Mouse (Mus musculus) kidney, embryonic 14.5 days (tissue): ENCODE measurements around the gene Ift88. TPM values are rescaled to one million over a fixed set of nuclear protein-coding genes. Genes with fewer than 3 reads are reported as not detected.

Experiments used
- ATAC-seq: fragments of 200-750 bp; cut with Nextera tagmentation; 2 replicates; pipeline ENCODE4 v1.8.0; 2017; ENCODE audit warnings: moderate number of reproducible peaks, mild to moderate bottlenecking, moderate TSS enrichment, moderate library complexity; ENCODE audit not compliant: low FRiP score, low TSS enrichment
- H3K27ac ChIP-seq: fragments of 300-500 bp; sonication (generic); 2 replicates; pipeline ENCODE4 v1.5.1; 2014; ENCODE audit warnings: low read depth, mild to moderate bottlenecking, low read length, moderate library complexity, mixed read lengths
- H3K27me3 ChIP-seq: fragments of 300-500 bp; sonication (generic); 2 replicates; pipeline ENCODE4 v1.6.1; 2014; ENCODE audit warnings: mild to moderate bottlenecking, low read length; ENCODE audit not compliant: control insufficient read depth, insufficient read depth
- H3K36me3 ChIP-seq: fragments of 300-500 bp; sonication (generic); 2 replicates; pipeline ENCODE4 v1.6.1; 2014; ENCODE audit warnings: low read length, mixed read lengths; ENCODE audit not compliant: control insufficient read depth, insufficient read depth
- H3K4me1 ChIP-seq: fragments of 300-500 bp; sonication (generic); 2 replicates; pipeline ENCODE4 v1.6.1; 2014; ENCODE audit warnings: low read length, mixed read lengths; ENCODE audit not compliant: control insufficient read depth, insufficient read depth
- H3K4me2 ChIP-seq: fragments of 300-500 bp; sonication (generic); replicated peaks from 2 replicates; pipeline ENCODE4 v1.6.1; 2014; ENCODE audit warnings: low read depth, mild to moderate bottlenecking, low read length
- H3K4me3 ChIP-seq: fragments of 300-500 bp; sonication (generic); 2 replicates; pipeline ENCODE4 v1.5.1; 2014; ENCODE audit warnings: mild to moderate bottlenecking, low read length
- H3K9ac ChIP-seq: fragments of 300-500 bp; sonication (generic); 2 replicates; pipeline ENCODE4 v1.6.1; 2014; ENCODE audit warnings: low read depth, mild to moderate bottlenecking, low read length, moderate library complexity
- H3K9me3 ChIP-seq: fragments of 300-500 bp; sonication (generic); 2 replicates; pipeline ENCODE4 v1.6.1; 2016; ENCODE audit warnings: low read length; ENCODE audit not compliant: control insufficient read depth
- WGBS: fragments of 180-500 bp; shearing (Covaris S2); extraction: QIAGEN DNeasy Blood & Tissue Kit; methylation state at CpG from one replicate; pipeline ENCODE4 v1.1.7; 2014; 5-methylcytosine and 5-hydroxymethylcytosine counted together
- polyA plus RNA-seq: library from polyadenylated mRNA; unstranded; fragments of >200 nt; fragmentation: Nextera tagmentation; extraction: Ambion mirVana; gene quantifications from 2 replicates; pipeline ENCODE4 v1.2.1, GENCODE M21; 2014

Gene Ift88
- polyA plus RNA-seq, 1 experiment from 2014 or later: 16.2 TPM

- Histone ChIP-seq H3K9ac (no peak overlapping the region), H3K27me3 (no peaks in the 10 kb centered on the region), H3K4me3 (no peak overlapping the region), H3K9me3 (no peaks in the 10 kb centered on the region), H3K4me2 (no peak overlapping the region), H3K4me1 (no peaks in the 10 kb centered on the region), H3K27ac (no peak overlapping the region), H3K36me3 (no peaks in the 10 kb centered on the region)
- no peak for ATAC-seq
- WGBS: 95% methylated on average over 6 of the region's 6 CpGs
Observed at GRCm38 (mm10) chr14:57484183-57484582, 60.3 kb downstream of the Ift88 start.

- no peak for ATAC-seq
- H3K4me2 ChIP-seq: no peak overlapping the region
- 84% methylated on average over 3 of the region's 3 CpGs for WGBS
Observed at GRCm38 (mm10) chr14:57489696-57490095, 65.8 kb downstream of the Ift88 start.

GRCm38 (mm10) chr14:57493840-57494239 is 70.0 kb downstream of the Ift88 start:
- Histone ChIP-seq H3K4me2 (no peak overlapping the region), H3K4me3 (no peak overlapping the region)
- 91% methylated on average over 2 of the region's 2 CpGs for WGBS

More at GRCm38 (mm10) chr14:57489696-57490095, 65.8 kb downstream of the Ift88 start:
- no peaks in the 10 kb centered on the region for H3K9me3 ChIP-seq
- no peak overlapping the region for H3K9ac ChIP-seq
- H3K27ac ChIP-seq: no peak overlapping the region
- no peaks in the 10 kb centered on the region for H3K4me1 ChIP-seq
- H3K36me3 ChIP-seq: no peaks in the 10 kb centered on the region
- H3K27me3 ChIP-seq: no peaks in the 10 kb centered on the region
- H3K4me3 ChIP-seq: no peak overlapping the region

GRCm38 (mm10) chr14:57503729-57504128 is 79.9 kb downstream of the Ift88 start:
- no peaks in the 10 kb centered on the region for H3K4me1 ChIP-seq
- H3K4me3 ChIP-seq: no peak overlapping the region
- H3K4me2 ChIP-seq: no peak overlapping the region
- H3K27me3 ChIP-seq: no peaks in the 10 kb centered on the region
- WGBS: 81% methylated on average over 6 of the region's 6 CpGs
- no peaks in the 10 kb centered on the region for H3K9me3 ChIP-seq
- H3K9ac ChIP-seq: no peak overlapping the region
- H3K27ac ChIP-seq: no peak overlapping the region
- no peak for ATAC-seq
- H3K36me3 ChIP-seq: no peaks in the 10 kb centered on the region

More at GRCm38 (mm10) chr14:57493840-57494239, 70.0 kb downstream of the Ift88 start:
- Histone ChIP-seq H3K27ac (no peak overlapping the region), H3K27me3 (no peaks in the 10 kb centered on the region), H3K9ac (no peak overlapping the region), H3K36me3 (0 out of 2 replicates have a peak, but pooled peaks cover 3% of the 10 kb centered on the region), H3K9me3 (no peaks in the 10 kb centered on the region), H3K4me1 (no peaks in the 10 kb centered on the region)
- no peak for ATAC-seq

GRCm38 (mm10) chr14:57509554-57509953 is 85.7 kb downstream of the Ift88 start:
- Histone ChIP-seq H3K4me2 (no peak overlapping the region), H3K27ac (no peak overlapping the region), H3K4me1 (no peaks in the 10 kb centered on the region), H3K9ac (no peak overlapping the region), H3K9me3 (no peaks in the 10 kb centered on the region), H3K4me3 (no peak overlapping the region), H3K36me3 (no peaks in the 10 kb centered on the region), H3K27me3 (no peaks in the 10 kb centered on the region)
- 47% methylated on average over 6 of the region's 6 CpGs for WGBS
- no peak for ATAC-seq

- ATAC-seq: no peak
- H3K9me3 ChIP-seq: no peaks in the 10 kb centered on the region
- no peak overlapping the region for H3K4me3 ChIP-seq
- no peaks in the 10 kb centered on the region for H3K36me3 ChIP-seq
- H3K9ac ChIP-seq: no peak overlapping the region
- no peaks in the 10 kb centered on the region for H3K27me3 ChIP-seq
- H3K4me1 ChIP-seq: no peaks in the 10 kb centered on the region
- H3K4me2 ChIP-seq: no peak overlapping the region
- WGBS: 70% methylated on average over 6 of the region's 6 CpGs
- no peak overlapping the region for H3K27ac ChIP-seq
Observed at GRCm38 (mm10) chr14:57515156-57515762, 91.4 kb downstream of the Ift88 start.

GRCm38 (mm10) chr14:57517001-57517400 is 93.1 kb downstream of the Ift88 start:
- H3K4me2 ChIP-seq: no peak overlapping the region
- 89% methylated on average over 7 of the region's 7 CpGs for WGBS
- H3K27me3 ChIP-seq: no peaks in the 10 kb centered on the region

GRCm38 (mm10) chr14:57523762-57524161 is 99.9 kb downstream of the Ift88 start:
- Histone ChIP-seq H3K27ac (no peak overlapping the region), H3K4me3 (no peak overlapping the region; the same call in 1 of the 2 replicates), H3K4me1 (peaks cover 4% of the 10 kb centered on the region; the same call in 1 of the 2 replicates), H3K27me3 (peaks cover 7% of the 10 kb centered on the region; the same call in 1 of the 2 replicates), H3K9me3 (no peaks in the 10 kb centered on the region), H3K9ac (no peak overlapping the region), H3K36me3 (no peaks in the 10 kb centered on the region), H3K4me2 (no peak overlapping the region)
- ATAC-seq: no peak
- WGBS: 84% methylated on average over 9 of the region's 9 CpGs

More at GRCm38 (mm10) chr14:57517001-57517400, 93.1 kb downstream of the Ift88 start:
- H3K9ac ChIP-seq: no peak overlapping the region
- H3K36me3 ChIP-seq: no peaks in the 10 kb centered on the region
- no peak overlapping the region for H3K4me3 ChIP-seq
- H3K4me1 ChIP-seq: no peaks in the 10 kb centered on the region
- no peak overlapping the region for H3K27ac ChIP-seq
- no peaks in the 10 kb centered on the region for H3K9me3 ChIP-seq
- no peak for ATAC-seq

- Histone ChIP-seq H3K27ac (no peak within 1 kb of the TSS), H3K4me1 (peaks cover 4% of the 10 kb centered on the region; the same call in 1 of the 2 replicates)
- ATAC-seq: peak; percentile 26
Observed at GRCm38 (mm10) chr14:57524671-57525387, 101.0 kb downstream of the Ift88 start, which contains the start of gene Il17d. Gene Il17d (plus strand): TSS chr14:57524777.

More at GRCm38 (mm10) chr14:57524671-57525387, 101.0 kb downstream of the Ift88 start, which contains the start of gene Il17d:
- Histone ChIP-seq H3K36me3 (no peaks in the 10 kb centered on the region), H3K9me3 (no peaks in the 10 kb centered on the region), H3K27me3 (peaks cover 7% of the 10 kb centered on the region; the same call in 1 of the 2 replicates), H3K4me2 (peak within 1 kb of the TSS; percentile 97), H3K9ac (peak within 1 kb of the TSS; percentile 74), H3K4me3 (peak within 1 kb of the TSS; percentile 73)
- WGBS: under 1% methylated on average over 75 of the region's 104 CpGs
